Mouse (Mus musculus) activated CD4-positive, CD25-positive, alpha-beta regulatory T cell, adult 4 months (primary cell): ENCODE results near the gene Speg. TPM values are rescaled to one million over a fixed set of nuclear protein-coding genes. Genes with fewer than 3 reads are reported as not detected.

Experiments used
- ATAC-seq: one replicate; pipeline ENCODE4 v1.8.0; 2017
- polyA plus RNA-seq, 2 experiments: library from polyadenylated mRNA; unstranded; fragments of 100-300 nt; shearing (Covaris generic); gene quantifications; one replicate each; pipeline ENCODE4 v1.2.1; 2017

Speg gene
- polyA plus RNA-seq, 2 experiments from 2014 or later = not detected

GRCm38 (mm10) chr1:75443247-75444024, 68.3 kb downstream of the Speg start:
- no peak for ATAC-seq

- ATAC-seq = no peak
These were observed 69.1 kb downstream of the Speg start for GRCm38 (mm10) chr1:75444208-75444607.

DNA sequence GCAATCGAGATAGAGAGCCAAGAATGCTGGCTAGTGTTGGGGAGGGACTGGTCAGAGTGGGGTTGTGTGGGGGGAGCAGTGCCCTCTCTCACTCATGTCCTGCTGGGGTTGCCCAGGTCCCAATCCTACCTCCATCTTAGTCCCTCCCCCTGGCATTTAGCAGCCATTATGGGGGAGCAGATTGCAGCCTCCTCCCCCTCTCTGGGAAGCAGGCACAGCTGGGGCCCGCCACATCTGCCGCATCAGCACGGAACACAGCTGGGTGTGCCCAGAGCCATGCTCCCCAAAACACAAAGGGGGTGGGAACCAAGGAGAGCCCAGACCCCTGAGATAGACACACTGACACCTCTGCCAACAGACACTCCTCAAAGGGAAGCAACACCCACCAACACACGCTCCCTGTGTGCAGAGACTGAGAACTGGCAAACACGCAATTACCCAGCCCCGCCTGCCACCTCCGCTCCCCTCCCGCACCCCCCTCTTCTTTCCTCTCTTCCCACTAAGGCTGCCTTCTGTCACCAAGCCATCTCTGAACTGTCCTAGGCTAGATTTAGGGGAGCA, 70.1 kb downstream of the Speg start:
- ATAC-seq = peak; percentile 26

GRCm38 (mm10) chr1:75445751-75446611, 70.9 kb downstream of the Speg start:
- peak; percentile 87 for ATAC-seq

- no peak for ATAC-seq
These were observed 71.6 kb downstream of the Speg start for GRCm38 (mm10) chr1:75446656-75447055.

DNA sequence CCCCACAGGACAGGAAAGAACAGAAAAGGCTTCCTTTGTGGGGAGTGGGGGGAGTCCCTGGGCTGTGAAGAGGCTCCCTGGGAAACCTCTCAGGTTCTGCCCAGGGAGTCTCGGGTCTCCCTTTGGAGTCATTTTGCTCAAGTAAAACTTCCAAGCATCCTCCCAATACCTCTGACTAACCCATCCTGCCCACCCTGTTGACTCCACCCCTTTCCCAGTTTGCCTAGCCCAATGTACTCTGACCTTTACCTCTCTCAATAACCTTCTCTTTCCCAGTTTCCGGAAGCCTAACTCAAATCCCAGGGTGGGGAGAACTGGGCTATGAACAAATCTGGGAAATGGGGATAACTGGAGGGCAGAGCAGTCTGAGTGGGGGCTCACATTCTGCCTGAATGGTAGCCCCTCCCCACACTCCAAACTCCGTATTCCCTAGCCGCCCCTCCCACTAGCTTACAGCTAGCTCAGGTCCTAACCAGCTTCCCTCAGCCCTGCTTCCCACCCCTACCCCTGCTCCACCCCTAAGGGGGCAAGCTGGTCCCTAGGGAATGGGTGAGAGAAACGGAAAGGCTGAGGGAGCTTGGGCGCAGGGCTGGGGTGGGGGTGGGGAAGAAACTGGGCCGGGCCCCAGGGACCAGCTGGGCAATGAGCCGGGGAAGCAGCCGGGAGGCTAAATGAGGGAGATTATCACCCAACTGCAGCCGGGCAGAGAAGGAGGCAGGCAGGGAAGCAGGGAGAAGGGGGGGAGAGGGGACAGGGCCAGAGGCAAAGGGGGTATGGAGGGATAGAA, 72.4 kb downstream of the Speg start:
- no peak for ATAC-seq

DNA sequence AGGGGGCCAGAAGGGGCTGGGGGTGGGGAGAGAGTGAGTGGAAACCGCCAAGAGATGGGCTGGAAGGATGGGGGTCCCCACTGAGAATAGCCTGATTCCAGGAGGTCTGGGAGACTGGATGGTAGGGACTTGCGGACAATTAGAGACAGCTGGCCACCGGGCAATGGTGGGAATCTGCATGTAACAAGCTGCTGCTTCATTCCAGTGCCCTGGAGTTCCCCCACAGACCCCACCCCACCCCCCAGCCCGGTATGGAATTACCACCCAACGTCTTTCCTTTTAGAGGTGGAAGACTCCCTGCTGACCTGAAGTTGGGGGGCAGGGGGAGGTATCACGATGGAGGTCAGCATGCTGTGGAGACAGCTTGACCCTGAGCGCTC, 72.9 kb downstream of the Speg start:
- no peak for ATAC-seq

DNA sequence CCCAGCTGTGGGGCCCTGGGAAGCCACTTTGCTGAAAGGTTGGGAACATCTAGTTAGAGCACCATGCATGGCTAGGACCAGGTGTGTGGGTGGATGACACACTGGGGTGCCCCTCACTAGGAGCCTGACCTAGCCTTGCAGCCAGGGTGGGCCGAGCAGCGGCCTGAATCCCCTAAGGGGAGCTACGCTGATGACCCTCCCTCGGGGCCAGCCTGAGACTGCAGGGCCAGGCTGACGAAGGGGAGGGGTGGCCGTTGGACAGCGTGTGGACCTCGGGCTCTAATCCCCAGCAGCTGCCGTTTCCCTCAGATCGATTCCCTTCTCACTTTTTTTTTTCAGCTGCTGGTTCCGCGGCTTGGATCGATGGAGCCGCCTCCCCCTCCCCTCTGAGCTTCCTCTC, 73.8 kb downstream of the Speg start:
- no peak for ATAC-seq

DNA sequence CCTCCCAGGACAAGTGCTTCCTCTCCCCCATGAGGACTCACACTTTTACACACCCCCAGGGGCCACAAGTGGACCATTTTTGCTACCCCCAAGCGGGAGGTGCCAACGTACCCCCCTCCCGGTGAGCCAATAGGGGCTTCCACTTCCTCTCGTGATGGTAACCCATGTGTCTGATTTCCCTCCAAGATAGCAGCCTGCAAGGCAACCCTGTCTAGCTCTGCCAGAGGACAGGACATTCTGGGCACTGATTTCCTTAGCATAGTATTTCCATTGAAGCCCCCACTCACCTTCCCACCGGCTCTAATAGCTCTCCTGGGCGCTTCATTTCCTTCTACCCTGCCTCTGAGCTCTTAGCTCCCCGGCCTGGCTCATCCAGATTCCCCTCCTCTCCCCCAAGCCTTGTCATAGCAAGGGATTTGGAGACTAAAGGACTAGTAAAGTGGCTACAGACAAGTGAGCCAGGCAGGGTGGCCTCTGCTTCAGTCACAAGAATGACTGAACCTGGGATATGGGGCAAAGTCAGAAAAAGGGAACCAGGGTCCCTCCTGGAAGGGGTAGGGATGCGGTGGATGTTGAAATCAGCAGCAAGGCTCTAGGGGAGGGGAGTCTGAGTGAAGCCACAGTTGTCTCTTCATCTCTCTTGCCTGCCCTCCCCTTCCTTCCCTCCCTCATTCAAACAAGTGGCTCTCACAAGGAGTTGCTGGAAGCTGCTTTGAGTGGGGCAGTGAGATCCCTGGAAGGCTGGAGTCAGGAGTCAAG, 74.5 kb downstream of the Speg start:
- no peak for ATAC-seq

- ATAC-seq = no peak
These were observed 75.4 kb downstream of the Speg start, which contains the start of gene Asic4 for GRCm38 (mm10) chr1:75450314-75451005. TSS of gene Asic4 (plus strand) at chr1:75450436.

DNA sequence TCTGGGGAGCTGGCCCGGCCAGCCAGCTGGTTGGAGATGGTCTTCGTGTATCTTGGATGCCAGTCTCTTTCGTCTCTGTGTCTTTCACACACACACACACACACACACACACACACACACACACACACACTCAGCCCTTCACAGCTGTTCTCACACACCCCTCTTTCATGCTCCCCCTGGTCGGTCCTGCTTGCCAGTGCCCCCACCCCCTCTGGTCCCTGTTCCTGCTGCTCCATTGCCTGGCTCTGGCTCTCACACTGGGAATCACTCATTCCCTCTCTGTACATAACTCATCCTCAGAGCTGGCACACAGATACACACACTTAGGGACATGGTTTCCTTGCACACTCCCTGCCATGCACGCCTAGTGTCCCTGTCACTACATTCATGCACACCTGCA, 76.8 kb downstream of the Speg start:
- no peak for ATAC-seq

DNA sequence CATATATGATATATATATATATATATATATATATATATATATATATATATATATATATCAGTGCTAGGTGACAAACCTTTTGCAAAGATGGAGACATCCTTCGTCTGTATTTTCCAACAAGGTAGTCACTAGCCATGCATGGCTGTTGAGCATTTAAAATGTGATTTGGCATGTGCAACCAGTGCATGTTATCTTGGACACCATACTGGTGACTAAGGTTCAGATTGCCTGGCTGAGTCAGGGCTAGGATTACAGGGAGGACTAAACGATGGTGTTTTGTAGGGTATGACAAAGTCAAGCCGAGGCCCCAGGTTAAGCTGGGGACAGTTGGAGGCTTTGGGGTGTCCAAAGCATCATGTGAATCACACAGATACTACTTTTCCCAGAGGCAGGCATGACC, 80.3 kb downstream of the Speg start:
- ATAC-seq = no peak

- no peak for ATAC-seq
These were observed 80.9 kb downstream of the Speg start for GRCm38 (mm10) chr1:75455948-75456347.

GRCm38 (mm10) chr1:75456746-75457564, 81.9 kb downstream of the Speg start:
- ATAC-seq = no peak

DNA sequence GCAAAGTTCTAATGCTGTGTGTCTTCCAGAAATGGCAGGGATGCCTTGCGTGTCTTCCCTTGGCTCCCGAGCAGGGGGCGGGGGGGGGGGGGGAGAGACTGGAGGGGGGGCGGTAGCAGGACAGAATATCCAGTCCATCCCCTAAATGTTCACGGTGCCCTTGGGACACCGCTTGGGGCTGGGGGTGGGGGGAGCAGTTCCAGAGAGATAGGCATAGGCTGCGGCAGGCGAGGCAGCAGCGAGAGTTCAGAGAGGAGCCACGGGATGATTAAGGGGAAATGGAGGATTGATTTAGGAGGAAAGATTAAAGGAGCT, 82.6 kb downstream of the Speg start:
- ATAC-seq = no peak

- ATAC-seq = no peak
These were observed 83.1 kb downstream of the Speg start for GRCm38 (mm10) chr1:75458025-75458788.

DNA sequence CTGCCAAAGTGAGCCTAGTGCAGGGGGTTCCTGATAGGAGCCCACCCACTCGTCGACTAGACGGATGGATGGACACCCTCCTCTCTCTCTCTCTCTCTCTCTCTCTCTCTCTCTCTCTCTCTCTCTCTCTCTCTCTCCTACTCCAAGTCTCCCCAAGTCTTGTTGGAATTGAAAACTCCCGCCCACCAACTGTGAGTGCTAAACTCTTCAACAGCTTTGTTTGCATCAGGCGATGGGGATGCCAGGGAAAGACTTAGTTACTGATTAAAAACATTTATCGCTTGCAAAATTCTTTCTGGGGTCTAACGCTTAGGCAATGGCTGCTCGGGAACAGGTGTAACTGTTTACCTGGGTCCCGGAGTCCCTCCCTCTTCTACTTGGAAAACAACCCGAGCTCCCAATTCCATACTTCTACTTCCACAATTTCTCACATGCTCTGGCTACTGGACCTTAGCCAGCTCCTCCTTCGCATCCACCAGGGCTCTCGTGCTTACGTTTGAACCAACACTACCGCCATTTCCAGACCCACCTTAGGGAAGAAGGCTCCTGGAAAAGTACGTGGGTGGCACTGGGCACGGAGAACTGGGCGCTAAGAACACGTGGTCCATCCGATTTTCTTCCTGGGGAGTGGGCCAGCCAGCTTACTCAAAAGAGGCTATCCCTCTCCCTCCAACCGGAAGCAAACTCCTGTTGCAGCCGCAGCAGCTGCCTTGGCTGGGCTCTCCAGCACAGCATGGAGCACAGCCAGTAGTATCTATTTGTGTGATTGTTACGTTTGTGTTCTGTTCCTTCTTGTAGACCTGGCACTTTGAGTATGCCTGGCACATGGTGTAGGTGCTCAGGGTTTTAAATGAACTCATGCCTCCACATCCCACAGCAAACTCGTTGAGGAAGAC, 83.9 kb downstream of the Speg start:
- ATAC-seq = no peak

- no peak for ATAC-seq
These were observed 85.2 kb downstream of the Speg start for GRCm38 (mm10) chr1:75460297-75460696.

GRCm38 (mm10) chr1:75462636-75463035, 87.5 kb downstream of the Speg start:
- ATAC-seq = no peak
